Mouse (Mus musculus) myocyte (in vitro differentiated cells): ENCODE measurements around the gene Ltn1.

Experiments used
- CEBPB ChIP-seq: IDR thresholded peaks from 2 replicates; pipeline ENCODE4 v1.6.1; 2011; ENCODE audit warnings: mild to moderate bottlenecking, moderate library complexity; ENCODE audit not compliant: poor library complexity, insufficient read depth, severe bottlenecking
- E2F4 ChIP-seq: IDR thresholded peaks from one replicate; pipeline ENCODE4 v1.6.1; 2011; ENCODE audit warnings: mild to moderate bottlenecking, control low read depth, moderate library complexity; ENCODE audit not compliant: insufficient read depth
- MAX ChIP-seq: IDR thresholded peaks from one replicate; pipeline ENCODE4 v1.6.1; 2011; ENCODE audit warnings: low read depth, mild to moderate bottlenecking, control low read depth
- MYOD1 ChIP-seq, 3 experiments: IDR thresholded peaks; one replicate each; pipeline ENCODE4 v1.6.1; 2011; ENCODE audit warnings: control low read depth in 2 of 3, low read depth in 2 of 3, mild to moderate bottlenecking in 2 of 3, moderate library complexity in 1 of 3; ENCODE audit not compliant: insufficient read length in 2 of 3, control insufficient read depth in 1 of 3
- MYOG ChIP-seq, 3 experiments: IDR thresholded peaks; one replicate each; pipeline ENCODE4 v1.6.1; 2011; ENCODE audit warnings: control low read depth in 2 of 3, low read depth in 2 of 3, mild to moderate bottlenecking in 2 of 3; ENCODE audit not compliant: insufficient read length in 2 of 3, control insufficient read depth in 1 of 3, insufficient read depth in 1 of 3
- POLR2A ChIP-seq: IDR thresholded peaks from one replicate; pipeline ENCODE4 v1.6.1; 2011; ENCODE audit warnings: low read depth, mild to moderate bottlenecking, control low read depth, moderate library complexity; ENCODE audit not compliant: insufficient read length
- POLR2AphosphoS2 ChIP-seq: IDR thresholded peaks from one replicate; pipeline ENCODE4 v1.6.1; 2011; ENCODE audit warnings: low read depth, control low read depth; ENCODE audit not compliant: insufficient read length
- REST ChIP-seq: IDR thresholded peaks from one replicate; pipeline ENCODE4 v1.6.1; 2011; ENCODE audit warnings: mild to moderate bottlenecking, control low read depth, moderate library complexity; ENCODE audit not compliant: insufficient read depth, insufficient read length
- SRF ChIP-seq: IDR thresholded peaks from one replicate; pipeline ENCODE4 v1.6.1; 2011; ENCODE audit warnings: low read depth; ENCODE audit not compliant: control insufficient read depth, insufficient read length
- TCF12 ChIP-seq: IDR thresholded peaks from one replicate; pipeline ENCODE4 v1.6.1; 2011; ENCODE audit warnings: mild to moderate bottlenecking, control low read depth; ENCODE audit not compliant: poor library complexity, insufficient read depth, severe bottlenecking
- TCF3 ChIP-seq: IDR thresholded peaks from one replicate; pipeline ENCODE4 v1.6.1; 2011; ENCODE audit warnings: low read depth, control low read depth; ENCODE audit not compliant: insufficient read length
- USF1 ChIP-seq: IDR thresholded peaks from one replicate; pipeline ENCODE4 v1.6.1; 2011; ENCODE audit warnings: low read depth, mild to moderate bottlenecking, control low read depth, moderate library complexity

DNA sequence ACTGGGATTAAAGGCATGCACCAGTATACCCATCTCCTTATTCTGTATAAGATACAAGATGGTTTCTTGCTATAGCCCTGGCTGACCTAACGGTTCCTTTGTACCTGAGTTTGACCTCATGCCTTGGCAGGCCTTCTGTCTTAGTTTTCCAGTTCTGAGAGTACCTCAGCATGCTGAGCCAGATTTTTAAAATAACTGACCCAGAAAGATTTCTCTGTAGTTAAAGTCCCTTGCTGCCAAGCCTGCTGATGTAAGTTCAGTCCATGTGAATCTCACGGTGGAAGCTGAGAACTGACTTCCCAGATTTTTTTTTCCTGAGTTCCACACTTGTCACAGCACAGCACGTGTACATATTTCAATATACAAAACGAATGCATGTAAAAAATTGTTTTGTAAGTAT lies 38.2 kb upstream of the Ltn1 start:
- TF ChIP-seq MAX (no peak), POLR2A (no peak), POLR2AphosphoS2 (no peak), TCF12 (no peak), USF1 (no peak), MYOG (IDR thresholded peaks at IDR 0.05; ENCODE audit: control insufficient read depth in 1 of 3, insufficient read depth in 1 of 3, insufficient read length in 2 of 3, low read depth in 2 of 3) (no peak), E2F4 (no peak), CEBPB (no peak), SRF (no peak), REST (no peak), TCF3 (no peak), MYOD1 (IDR thresholded peaks at IDR 0.05; ENCODE audit: control insufficient read depth in 1 of 3, insufficient read length in 2 of 3, low read depth in 2 of 3) (no peak)
